Mouse (Mus musculus): ENCODE measurements around the gene Zbtb21.
A peak's percentile ranks its signal among the peaks of the same experiment; 100 is the strongest.
"Not testable (repeated sequence)": the region's sequence is repeated elsewhere in the genome, so short reads cannot be mapped to it uniquely, and the experiment has no call there.

Zbtb21 gene

GRCm38 (mm10) chr16:97962151-97962948 is at the start of gene Zbtb21, which contains the start of gene C2cd2:
Gene Zbtb21, minus strand, starts transcription at chr16:97962622.
Gene C2cd2, minus strand, starts transcription at chr16:97962598.
- peak; percentile 95 for DNase-seq

DNA sequence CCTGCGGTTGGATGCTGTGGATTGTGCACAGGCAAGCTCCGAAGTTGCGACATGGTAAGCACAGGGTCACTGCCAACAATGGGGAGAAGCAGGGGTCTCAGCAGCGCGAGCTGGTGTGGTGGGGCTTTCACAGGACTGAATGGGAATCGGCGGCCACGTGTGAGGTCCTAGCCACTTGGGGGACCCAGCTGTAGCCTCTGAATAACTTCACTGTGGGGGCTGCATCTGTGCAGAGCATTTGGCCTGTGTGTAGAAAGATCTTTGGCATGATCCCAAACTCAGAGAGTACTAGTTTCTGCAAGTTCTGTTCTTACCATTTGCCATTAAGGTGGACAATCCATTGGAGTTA is 34.9 kb upstream of the Zbtb21 start:
- not testable (repeated sequence) for DNase-seq

DNA sequence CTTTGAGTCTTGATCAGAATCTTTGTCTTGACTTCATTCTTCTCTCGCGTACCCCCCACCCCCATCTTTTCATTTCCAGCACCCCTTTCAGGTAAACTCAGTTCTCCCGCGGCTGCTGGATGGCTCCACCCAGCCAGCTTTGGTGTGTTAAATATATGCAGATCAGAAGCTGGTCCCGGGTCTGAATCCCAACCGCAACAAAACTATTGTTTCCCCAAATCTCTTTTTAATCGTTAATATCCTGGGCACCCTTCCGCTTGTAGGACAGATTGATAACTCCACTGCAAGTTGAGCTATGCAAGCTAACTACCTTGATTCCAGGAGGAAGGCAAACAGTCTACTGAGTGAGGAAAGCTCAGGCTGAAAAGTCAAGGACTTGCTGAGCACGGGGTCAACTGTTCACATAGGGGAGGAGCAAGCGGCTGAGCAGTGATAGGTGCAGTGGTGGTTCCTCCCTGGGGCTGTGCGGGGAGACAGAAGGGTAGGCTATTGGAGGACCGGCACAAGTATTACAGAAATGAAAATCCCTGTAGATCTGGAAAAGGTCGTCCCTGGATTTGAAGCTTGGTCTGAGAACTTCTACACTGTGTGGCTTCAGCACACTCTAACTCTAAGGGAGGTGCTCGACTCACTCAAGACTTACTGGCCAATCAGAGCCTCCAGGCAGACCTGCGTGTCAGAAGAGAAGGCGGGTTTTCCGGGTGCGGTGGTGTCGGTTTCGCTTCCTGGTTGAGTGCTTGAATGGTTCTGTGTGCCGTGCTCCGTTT is 34.4 kb upstream of the Zbtb21 start, which contains the start of gene B230307C23Rik:
TSS of gene B230307C23Rik (plus strand) at position 700 of the 767 bp plus-strand sequence.
- DNase-seq, result peak; percentile 86

GRCm38 (mm10) chr16:97995849-97996615 is 33.6 kb upstream of the Zbtb21 start:
- DNase-seq, result no peak

DNA sequence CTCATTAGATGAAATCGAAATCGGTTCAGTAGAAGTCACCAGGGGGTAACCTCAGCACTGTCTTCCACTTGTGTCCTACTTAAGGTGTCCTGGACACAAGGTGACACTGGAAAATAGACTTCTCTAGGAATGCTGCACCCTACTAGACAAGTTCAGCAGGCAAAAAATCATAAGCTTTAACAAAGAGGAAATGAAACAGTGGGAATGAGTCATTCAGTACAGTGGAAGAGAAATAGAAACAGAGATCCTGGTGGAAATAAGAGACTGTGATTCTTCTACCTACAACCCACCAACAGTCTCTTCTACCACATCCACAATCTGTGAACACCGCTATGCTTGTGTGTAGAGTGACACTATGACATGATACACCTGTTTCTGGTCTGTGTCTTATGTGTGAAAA is 30.1 kb upstream of the Zbtb21 start:
- not testable (repeated sequence) for DNase-seq

GRCm38 (mm10) chr16:97991517-97991916 is 29.1 kb upstream of the Zbtb21 start:
- DNase-seq, result no peak

DNA sequence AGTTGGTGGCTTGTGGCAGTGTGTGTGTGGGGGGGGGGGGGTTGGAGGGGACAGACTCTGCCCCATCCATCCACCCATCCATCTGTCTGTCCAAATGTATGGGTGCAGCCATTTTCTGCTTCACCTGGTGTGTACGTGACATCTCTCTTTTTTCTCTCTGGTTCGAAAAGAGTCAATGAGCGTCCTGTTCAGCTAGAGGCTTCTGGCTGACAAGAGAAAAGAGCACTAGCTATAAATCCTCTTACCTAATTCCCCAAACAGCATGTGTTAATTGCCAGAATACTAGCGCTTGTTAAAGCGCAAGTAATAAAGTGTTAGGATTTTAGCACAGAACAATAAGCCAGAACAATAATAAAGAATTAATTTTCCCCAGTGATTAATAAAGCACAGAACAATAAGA is 22.2 kb upstream of the Zbtb21 start:
- no peak for DNase-seq

GRCm38 (mm10) chr16:97981362-97981761 is 18.9 kb upstream of the Zbtb21 start:
- DNase-seq, result no peak

- DNase-seq, result no peak
Observed at GRCm38 (mm10) chr16:97977722-97978121, 15.3 kb upstream of the Zbtb21 start.

GRCm38 (mm10) chr16:97977277-97977676 is 14.9 kb upstream of the Zbtb21 start:
- DNase-seq, result no peak

DNA sequence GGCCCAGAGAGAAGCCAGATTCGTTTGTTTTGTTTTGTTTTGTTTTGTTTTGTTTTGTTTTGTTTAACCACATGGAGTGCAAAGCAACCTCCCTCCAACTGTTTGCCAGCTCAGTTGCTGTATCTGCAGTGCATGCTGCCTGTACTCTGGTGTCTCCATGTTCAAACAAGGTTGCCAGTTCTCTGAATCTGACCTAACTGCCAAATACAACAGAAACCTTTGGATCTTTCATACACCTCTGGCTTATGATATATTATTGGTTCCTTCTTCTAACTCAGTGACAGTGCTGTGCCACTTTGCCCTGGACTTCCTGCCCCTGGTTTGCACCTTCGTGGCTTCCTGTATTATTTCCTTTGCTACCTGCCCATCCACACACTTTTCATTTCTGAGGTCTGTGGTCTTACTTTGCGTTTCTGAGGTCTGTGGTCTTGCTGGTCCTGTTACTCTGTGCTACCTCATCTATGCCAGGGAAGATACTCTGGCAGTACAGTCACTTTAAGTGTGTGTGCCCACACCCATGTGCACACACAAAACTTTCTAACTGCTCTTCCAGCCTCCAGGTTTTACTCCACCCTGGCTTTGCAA is 1.6 kb upstream of the Zbtb21 start:
- no peak for DNase-seq

DNA sequence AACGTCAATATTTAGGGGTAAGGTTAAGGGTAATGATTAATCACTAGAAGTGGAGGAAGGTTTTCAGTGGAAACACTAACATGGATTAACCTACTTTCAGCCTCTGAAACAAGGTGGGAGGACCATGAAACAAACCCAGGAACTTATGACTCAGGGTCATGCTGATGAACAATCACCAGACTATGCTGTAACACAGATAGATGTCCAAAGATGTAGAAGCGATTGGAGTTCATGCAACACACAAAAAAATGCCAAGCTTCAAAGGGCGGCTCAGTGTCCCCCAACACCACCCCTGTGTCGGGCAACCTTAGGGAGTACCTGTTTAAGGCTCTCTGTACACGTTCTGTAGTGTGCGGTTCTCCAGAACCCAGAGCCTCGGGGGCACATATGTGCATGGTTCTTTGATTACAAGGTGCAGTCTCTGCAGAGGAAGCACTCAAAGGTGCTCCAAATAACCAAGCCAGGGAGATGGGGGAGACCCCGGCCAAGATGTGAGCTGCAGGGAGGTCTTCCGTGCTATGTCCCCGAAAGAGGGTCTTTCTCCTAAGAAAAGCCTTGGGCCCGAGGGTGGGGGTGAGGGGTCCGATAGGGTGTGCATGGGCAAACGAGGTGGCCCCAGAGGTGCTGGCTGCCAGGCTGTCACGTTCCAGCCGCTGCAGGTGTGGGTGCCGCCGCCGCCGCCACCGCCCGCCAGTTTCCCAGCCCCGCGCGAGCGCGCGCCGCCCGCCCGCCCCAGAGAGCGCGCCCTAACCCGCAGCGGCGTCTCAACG is 856 bp downstream of the Zbtb21 start:
- DNase-seq, result no peak

- DNase-seq, result no peak
Observed at GRCm38 (mm10) chr16:97960348-97960747, 2.1 kb downstream of the Zbtb21 start.

DNA sequence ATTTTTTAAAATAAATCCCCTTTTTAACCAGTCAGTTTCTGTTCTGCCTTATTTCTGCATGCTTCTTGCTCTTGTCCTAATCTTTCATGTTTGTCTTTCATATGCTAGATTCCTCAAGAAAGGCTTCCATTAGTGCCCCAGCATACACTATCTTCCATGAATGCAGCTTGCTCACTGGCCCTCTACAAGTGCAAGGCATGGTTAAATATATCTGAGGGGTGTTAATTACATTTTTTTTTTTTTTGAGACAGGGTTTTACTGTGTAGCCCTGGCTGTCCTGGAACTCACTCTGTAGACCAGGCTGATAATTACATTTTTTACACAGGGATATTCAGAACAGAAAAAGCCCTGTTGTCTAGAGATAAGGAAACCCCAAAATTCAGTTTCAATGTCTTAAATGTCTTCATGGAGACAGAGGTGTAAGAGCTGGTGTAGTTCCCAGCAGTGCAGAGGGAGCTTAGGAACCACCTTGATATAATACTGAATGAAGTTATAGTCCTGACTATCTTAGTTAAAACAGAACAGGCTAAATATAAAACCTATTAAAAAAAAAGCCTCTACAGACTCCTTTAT is 3.9 kb downstream of the Zbtb21 start:
- no peak for DNase-seq

GRCm38 (mm10) chr16:97957626-97958025 is 4.8 kb downstream of the Zbtb21 start:
- no peak for DNase-seq

GRCm38 (mm10) chr16:97956011-97956410 is 6.4 kb downstream of the Zbtb21 start:
- no peak for DNase-seq

- no peak for DNase-seq
Observed at GRCm38 (mm10) chr16:97953300-97953699, 9.1 kb downstream of the Zbtb21 start.

DNA sequence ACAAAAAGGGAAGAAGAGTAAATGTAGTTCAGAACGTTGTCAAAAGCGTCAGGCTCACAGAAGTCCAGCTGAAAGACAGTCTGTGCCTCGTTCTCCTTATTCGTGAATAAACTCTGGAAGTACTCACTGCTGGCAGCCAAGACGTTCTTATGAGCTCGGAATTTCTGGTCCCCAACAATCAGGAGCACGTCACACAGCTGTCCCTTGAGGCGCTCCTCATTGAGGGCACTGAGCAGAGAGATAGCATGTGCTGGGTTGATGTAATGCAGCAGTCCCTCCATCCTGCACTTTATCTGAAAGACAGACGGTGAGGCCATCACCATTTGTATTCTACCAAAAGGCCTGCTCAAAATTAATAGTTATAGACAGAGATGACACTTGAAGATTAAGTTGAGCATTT is 9.6 kb downstream of the Zbtb21 start:
- peak; percentile 52 for DNase-seq

- DNase-seq, result no peak
Observed at GRCm38 (mm10) chr16:97952371-97952770, 10.1 kb downstream of the Zbtb21 start.

- DNase-seq, result no peak
Observed at GRCm38 (mm10) chr16:97950061-97950460, 12.4 kb downstream of the Zbtb21 start.

GRCm38 (mm10) chr16:97948836-97949235 is 13.6 kb downstream of the Zbtb21 start:
- DNase-seq, result no peak

DNA sequence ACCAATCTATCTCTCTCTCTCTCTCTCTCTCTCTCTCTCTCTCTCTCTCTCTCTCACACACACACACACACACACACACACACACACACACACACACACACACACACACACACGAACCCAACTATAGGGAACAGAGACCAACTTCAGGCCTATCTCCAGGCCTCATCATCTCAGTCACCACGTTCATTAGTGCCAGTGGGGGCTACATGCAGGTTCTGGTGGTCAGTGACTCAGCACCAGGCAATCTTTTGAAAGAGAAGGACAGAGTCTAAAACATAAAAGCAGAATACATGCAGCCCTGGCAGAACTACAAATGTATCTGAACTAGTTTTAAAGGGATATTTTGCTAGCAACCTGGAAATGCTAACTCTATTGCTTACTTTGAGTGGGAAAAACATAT is 15.4 kb downstream of the Zbtb21 start:
- not testable (repeated sequence) for DNase-seq
